Mouse (Mus musculus) ovary, adult 18-20 months (tissue): ENCODE data around the gene Cpeb3.
"Not testable (repeated sequence)": the region's sequence is repeated elsewhere in the genome, so short reads cannot be mapped to it uniquely, and the experiment has no call there.

Experiments
- DNase-seq: peaks from one replicate; pipeline ENCODE4 v3.0.0; 2022; ENCODE audit warnings: low spot score, mixed read lengths

Cpeb3 gene

DNA sequence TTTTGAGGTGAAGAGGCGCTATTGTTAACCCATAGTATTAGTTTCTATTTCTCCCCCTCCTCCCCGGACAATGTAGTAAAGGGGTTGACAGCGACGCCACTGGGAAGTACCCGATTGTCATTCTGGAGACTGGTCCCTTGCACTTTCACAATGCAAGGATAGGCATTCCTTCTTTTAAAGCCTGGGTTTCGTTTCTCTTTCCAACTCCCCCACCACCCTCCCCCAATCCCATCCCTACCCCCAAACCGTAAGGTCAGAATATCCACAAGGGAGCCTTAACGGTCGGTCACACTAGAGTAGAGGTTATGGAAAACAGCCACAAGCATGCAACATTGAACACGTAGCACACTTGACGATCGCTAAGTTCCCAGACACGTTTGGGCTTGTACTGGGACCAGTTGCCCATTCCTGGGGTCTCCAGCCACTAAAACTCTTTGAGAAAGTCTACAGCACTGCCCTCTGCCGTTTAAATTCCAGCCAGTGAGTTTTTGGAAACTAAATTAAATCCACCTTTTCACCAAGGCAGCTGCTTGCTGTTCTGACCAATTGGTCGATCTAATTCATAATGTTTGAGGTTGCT lies at the start of gene Cpeb3:
Cpeb3 (minus strand) TSS at position 426 of the 580 bp plus-strand sequence.
- no peak for DNase-seq

DNA sequence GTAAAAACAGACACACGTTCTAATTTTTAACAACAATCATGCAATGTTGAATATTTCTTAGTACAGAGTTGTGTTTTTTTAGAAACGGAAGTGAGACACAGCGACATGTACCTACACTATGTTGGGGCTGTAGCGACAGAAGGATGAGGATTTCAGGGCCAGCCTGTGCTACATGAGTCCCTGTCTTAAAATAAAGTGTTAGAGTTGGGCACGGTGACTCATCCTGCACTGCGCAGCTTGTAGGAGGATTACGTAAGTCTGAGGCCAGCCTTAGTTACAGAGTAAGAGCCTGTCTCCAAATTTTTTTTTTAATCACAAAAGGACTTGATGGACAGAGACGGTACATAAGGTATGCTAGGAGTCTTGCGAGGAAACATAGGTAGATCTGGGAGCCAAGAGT lies 46.9 kb upstream of the Cpeb3 start:
- DNase-seq: no peak

DNA sequence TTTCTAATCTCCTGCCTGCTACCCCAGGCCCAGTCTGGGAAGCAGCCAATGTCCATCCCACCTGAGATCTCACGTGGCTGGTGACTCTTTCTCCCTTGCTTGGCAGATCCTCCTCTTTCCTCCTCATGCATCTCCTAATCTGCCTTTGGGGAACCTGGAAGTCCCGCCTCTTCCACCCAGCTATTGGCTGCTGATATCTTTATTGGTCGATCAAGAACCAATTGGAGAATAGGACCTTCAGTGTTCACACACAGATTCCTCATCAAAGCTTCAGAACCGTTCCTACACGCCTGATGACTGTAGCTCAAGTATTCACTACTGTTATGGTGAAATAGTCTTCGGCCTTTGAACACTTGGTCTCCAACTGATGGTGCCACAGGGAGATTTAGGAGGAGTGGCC lies 43.7 kb upstream of the Cpeb3 start:
- DNase-seq: no peak

DNA sequence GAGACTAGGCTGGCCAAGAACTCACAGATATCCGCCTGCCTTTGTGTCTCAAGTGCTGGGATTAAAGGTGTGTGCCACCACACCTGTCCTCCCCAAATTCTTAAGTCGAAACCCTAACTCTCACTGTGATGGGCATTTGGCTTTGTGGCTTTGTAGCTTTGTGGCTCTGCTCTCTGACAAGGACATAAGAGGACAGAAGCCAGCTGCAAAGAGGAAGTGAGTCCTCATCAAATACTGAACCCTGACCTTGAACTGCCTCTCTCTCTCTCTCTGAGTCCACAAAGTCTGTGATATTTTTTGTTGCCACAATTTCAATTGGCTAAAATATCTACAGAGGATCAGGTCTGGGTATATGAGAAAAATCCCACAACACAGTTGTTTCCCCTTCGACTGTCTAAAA lies 39.8 kb upstream of the Cpeb3 start:
- no peak for DNase-seq

DNA sequence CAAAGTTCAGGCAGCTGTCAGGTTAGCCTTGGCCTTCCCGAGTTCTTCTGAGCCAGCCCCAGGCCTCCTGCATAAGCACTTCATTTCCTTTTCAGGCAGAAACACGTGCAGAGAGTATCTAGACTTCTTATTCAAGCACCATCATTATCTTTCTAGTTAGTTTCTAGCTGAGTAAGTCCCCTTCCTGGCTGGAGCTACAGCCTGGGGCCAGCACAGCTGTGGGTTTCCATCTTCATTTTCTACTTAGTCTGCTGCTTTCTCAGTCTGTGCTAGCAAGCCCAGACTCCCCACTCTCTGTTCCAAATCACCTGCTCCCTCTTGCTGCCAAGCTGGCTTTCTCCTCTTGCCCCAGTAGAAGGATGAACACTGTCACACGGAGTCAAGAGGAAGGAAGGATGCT lies 38.5 kb upstream of the Cpeb3 start:
- DNase-seq: no peak

DNA sequence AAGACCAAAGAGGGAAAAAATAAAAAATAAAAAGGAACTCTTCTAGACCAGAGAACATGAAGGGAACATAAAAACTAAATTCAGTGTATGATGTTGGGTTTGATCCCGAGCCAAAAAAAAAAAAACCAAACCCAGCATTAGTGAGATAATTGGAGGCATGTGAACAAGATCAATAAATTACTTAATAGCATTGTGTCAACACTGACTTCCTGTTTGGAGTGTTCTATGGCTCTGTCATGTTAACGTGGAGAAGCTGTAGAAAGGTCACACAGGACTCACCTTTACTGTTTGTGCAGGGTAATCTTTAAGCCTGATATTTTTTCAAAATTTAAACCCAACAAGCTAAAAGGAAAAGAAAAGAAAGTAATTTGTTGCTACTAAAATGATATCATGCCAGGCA lies 34.3 kb upstream of the Cpeb3 start:
- no peak for DNase-seq

DNA sequence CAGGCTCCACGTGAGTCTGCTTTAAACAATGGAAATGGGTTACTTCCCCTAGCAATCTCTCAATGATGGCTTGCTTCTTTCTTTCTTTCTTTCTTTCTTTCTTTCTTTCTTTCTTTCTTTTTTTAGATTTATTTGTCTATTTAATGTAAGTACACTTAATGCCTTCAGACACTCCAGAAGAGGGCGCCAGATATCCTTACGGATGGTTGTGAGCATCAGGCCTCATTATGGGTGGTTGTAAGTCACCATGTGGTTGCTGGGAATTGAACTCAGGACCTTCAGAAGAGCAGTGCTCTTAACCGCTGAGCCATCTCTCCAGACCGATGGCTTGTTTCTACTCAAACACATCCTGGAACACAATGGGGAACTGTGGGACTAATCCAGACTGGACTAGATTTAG lies 32.8 kb upstream of the Cpeb3 start:
- no peak for DNase-seq

DNA sequence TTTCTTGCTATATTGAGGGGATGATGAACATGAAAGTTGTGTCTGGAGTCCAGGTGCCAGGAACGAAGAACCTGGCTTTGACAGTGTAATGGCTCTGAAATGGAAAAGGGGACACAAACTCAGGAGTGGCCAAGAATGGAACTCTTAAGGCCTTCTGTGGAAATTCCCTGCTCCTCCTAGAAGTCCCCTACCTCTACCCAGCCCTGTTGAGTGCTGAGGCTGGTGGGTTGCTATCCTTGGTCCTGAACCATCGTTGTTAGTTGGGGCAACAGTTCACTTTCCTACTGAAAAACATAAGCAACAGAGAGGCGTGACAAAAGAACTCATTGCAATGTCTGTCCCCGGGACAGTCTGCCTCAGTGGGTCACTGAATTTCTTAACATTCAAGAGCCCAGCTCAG lies 30.7 kb upstream of the Cpeb3 start:
- no peak for DNase-seq

DNA sequence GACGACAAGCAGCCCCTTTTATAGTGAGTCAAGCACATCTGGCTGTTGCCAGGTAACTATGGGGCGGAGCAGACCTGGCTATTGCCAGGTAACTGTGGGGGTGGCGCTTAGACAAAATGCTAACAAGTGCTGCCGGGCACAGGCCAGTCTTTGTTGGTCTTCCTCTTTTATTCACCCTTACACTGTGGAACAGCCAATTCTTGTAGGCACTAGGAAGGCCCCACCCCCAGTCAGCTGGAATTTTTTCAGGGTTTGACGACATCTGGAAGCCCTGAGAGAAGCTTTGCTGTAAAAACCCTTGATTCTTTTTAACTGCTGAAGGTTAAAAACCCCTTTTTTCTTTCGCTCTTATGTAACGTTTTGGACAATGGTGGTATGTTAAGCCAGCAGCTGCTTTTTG lies 30.2 kb upstream of the Cpeb3 start:
- no peak for DNase-seq

DNA sequence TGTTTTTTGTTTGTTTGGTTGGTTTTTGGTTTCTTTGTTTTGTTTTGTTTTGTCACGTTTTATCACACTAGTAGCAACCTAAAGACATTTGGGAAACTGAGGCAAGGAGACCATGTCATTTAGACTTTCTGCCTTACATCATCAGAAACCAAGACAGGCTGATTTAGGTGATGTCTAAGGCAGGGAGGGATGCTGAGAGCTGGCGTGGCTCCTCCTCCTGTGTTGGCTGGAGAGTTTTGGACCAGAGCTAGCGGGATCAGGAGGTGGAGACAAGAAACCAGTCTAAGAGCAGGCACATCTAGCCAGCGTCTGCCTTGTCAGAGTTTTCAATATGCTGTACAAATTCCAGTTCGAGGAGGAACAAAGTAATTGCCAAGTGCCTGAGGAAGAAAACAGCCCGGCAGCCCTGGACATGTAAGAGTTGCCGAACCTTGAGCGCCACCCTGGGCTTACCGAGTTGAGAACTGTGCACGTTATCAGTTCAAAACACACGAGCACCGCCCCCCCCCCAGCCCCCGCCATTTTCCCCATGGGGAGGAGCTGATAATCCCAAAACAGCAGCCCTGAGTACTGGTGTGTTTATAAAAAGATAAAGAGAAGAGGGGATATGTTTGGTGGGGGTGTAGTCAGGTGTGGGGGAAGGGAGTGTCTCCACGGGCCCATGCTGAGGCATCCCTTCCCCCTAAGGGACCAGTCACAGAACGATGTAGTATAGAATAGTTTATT lies 29.5 kb upstream of the Cpeb3 start:
- DNase-seq: no peak

DNA sequence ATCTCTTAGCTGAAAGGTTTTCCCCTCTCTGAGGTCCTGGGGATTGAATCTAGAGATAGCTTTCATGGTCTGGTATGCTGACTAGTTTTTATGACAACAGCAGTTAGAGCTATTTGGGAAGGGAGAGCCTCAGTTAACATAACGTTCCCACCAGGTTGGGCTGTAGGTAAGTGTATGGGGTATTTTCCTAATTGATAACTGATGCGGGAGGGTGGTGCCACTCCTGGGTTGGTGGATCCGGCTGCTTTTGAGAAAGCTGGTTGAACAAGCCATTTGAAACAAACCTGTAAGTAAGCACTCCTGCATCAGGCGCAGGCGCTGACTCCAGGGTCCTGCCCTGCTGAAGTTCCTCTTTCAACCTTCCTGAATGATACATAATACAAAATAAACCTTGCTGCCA lies 28.9 kb upstream of the Cpeb3 start:
- no peak for DNase-seq

DNA sequence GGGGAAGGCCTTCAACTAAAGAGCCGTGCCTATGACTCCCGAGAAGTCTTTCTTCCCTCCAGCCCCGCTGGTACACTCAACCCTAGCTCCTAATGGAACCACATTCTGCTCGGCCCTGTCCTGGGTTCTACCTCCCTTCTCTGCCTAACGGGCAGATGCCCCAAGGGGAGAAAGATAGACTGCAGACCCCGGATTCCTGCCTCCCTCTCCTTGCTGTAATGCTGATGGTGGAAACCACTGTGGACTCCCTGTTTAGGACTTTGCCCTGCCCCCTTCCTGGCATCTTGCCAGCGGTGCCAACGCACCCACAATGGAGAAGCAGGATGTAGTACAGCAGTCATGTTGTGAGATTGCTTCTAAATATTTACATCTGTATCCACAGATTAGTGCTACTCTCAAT lies 27.4 kb upstream of the Cpeb3 start:
- DNase-seq: no peak

DNA sequence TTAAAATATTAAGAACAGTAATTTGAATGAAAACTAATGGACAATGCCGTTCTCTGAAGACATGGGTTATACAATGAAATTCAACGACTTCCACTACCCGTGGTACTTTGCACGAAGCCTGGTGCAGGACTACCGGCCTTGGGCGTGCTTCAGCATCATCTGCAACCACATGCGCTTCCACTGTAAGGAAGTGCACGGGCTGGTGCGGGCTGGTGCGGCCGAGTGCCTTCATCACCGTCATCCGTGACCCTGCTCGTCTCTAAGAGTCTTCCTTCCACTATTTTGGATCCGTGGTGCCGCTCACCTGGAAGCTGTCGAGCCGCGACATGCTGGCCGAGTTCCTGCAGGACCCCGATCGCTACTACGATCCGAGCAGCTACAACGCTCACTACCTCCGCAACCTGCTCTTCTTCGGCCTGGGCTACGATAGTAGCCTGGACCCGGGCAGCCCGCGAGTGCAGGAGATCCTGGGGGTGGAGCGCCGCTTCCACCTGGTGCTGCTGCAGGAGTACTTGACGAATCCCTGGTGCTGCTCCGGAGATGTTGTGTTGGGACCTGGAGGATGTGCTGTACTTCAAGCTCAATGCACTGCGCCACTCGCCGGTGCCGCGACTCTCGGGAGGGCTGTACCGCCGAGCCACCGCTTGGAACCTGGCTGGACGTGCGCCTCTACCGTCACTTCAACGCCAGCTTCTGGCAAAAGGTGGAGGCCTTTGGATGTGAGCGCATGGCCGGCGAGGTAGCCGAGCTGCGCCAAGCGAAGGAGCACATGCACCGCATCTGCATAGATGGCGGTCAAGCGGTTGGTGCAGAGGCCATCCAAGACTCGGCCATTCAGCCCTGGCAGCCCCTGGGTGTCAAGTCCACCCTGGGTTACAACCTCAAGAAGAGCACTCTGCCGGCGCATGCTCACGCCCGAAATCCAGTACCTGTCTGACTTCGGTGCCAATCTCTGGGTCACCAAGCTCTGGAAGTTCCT lies 25.4 kb upstream of the Cpeb3 start:
- DNase-seq: no peak

DNA sequence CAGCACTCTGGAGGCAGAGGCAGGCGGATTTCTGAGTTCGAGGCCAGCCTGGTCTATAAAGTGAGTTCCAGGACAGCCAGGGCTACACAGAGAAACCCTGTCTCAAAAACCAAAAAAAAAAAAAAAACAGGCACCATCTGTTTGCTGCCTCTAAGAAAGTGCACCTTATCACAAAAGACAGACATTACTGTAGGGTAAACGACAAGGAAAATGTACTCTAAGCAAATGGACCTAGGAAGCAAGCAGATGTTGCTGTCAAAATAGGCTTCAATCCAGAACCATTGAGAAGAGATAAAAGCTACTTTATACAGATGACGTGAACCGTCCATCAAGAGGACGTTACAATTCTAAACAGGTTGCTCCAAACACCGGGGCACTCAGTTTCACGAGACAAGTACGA lies 24.2 kb upstream of the Cpeb3 start:
- not testable (repeated sequence) for DNase-seq

DNA sequence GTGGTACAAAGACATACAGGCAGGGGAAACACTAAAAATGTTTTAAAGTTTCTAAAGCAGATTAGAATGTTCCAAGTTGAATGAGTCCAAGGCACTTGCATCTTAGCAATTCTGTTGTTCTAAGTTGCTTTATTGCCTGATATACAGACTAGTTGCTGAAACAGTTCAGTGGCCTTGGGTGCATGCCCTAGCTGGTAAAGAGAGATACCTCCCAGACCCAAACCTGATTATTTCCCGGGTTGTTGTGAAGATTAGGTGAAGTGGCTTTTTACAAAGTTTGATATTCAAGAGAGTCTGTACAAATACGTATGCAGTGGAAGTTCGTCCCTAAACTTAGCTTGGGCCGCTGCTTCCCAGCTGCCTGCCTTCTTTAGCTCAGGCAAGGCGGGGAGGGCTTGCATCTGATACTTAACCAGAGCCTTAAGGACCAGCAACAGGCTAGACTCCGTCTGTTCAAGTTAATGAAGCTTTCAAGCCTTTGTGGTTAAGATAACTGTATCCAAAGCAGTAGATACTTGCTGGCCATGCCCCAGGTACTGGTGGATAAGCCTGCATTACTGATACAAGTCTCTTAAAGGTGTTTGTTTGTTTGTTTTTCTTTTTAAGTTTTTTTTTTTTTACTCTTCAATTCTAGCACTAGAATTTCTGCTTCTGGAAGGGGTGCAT lies 16.9 kb upstream of the Cpeb3 start:
- DNase-seq: no peak

DNA sequence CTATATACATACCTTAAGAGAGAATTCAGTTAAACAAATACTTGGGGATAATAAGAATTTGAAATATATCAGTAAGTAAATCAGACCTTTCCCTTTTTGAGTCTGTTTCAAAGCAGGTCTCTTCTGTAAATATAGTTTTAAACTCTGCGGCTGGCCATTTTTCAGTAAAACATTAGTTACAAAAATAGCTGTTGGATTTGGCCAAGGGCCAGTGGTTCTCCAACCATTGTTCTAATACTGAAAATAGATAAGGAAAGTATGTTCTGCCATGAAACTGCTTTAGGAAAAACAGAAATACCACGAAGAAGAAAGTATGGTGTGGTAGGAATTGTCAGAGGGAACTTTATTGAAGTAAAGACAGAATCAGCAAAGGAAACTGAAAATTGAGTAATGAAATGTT lies 6.3 kb upstream of the Cpeb3 start:
- DNase-seq: no peak

DNA sequence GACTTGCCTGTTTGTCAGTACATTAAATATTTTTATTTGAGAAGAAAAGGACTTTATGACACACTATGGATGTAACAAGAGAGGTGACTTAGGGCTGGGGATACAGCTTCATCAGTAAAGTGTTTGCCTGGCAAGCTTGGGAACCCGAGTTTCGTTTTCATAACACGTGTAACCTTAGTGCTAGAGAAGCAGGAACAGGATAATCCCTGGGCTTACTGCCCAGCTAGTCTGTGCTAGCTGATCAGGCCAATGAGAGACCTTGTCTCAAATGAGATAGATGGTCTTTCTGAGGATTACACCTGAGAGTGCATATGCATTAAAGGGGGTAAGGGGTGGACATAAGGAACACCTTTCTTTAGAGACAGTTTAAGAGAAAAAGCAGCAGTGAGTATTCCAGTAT lies 3.0 kb upstream of the Cpeb3 start:
- no peak for DNase-seq

DNA sequence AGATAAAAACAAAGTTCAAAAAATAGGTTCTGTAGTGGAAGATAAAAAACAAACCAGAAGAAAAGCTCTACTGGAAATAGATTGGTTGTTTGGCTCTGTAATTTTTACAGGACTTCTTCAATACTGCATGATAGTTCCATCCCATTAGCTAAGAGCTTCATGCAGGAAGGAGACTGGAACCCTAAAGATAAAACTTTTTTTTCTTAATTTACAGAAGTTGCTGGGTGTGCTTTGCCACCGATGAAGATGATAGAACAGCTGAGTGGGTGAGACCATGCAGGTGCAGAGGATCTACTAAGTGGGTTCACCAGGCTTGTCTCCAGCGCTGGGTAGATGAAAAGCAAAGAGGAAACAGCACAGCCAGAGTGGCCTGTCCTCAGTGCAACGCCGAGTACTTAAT lies 2.1 kb upstream of the Cpeb3 start:
- no peak for DNase-seq

DNA sequence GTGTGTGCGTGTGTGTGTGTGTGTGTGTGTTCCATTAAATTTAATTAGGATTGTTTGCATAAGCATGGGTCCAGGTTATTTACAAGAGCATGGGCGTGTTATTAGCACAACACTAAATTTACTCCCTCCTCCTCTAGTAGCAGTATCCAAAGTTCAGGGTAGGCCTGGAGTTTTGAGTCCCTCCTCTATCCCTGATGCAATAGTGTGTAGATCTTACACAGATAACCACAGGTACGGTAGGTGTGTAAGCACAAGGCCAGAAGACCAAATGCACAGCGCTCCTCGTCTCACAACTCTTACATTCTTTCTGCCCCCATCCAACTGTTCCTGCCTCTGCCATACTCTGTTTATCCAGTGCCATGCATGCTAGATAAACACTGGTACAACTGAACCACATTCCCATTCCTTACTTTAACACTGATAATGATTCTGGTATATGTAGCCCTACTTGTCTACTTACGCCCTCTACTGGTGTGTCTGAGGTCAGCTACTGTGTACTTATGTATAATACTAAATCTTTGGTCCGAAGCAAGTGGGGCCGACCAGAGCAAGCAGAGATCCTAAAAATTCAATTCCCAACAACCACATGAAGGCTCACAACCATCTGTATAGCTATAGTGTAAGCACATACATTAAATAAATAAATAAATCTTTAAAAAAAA lies 1.2 kb upstream of the Cpeb3 start:
- no peak for DNase-seq

DNA sequence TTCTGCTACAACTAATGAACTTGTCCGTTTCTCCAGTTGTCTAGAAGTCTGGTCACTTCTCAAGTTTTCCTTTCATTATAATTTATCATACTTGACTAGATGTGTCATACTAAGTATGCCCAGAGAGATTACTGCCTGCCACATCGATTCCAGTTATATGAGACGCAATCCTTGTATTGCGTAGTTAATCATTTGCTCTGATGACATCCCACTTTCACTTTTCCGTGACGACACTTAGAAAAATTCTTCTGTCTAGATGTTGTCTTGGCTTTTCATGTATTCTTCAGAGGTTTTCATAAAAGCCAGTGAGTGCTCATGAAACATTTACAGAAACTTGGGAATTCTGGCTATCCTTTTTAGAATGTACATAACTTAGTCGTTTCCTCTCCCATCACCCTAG lies 585 bp upstream of the Cpeb3 start:
- no peak for DNase-seq

DNA sequence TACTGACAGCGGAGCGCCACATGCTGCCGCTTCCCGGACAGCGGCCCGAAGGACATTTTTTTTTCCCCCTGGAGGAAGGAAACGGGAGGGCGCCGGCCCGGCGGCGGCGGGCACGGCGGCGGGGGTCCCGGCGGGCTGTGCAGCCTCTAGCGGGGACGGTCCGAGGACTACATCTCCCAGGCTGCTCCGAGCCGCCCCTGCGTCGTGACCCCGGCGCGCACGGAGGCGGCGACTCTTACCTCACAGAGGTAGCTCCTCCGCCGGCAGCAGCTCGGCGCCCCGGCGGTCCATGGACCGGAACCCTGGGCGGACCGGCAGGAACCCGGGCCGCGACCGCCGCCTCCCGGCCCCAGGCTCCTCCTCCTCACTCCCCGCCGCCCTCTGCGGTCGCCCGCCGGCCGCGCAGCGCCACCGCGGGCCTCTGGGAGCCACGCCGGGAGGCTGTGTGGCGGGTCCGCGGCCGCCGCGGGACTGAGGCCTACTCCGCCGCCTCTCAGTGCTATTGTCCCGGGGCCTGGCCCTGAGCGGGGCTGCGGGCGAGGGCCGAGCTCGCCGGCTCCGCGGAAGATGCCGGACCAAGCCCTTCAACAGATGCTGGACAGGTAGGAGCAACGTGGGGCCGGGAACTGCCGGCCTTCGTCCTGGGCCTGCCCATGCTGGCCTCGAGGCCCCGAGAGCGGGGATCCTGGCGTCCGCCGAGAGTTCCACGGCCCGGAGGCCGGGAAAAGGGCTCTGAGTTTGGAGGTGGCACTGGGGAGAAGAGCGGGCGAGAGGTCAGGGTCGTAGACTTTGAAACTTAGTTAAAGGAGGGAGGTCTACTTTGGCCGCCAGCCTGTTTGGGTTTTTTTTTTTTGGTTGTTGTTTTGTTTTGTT lies 862 bp downstream of the Cpeb3 start, which contains the start of gene March5:
March5 (plus strand) TSS at position 241 of the 873 bp plus-strand sequence.
- peak; percentile 86 for DNase-seq
